In the genomic region with DNA sequence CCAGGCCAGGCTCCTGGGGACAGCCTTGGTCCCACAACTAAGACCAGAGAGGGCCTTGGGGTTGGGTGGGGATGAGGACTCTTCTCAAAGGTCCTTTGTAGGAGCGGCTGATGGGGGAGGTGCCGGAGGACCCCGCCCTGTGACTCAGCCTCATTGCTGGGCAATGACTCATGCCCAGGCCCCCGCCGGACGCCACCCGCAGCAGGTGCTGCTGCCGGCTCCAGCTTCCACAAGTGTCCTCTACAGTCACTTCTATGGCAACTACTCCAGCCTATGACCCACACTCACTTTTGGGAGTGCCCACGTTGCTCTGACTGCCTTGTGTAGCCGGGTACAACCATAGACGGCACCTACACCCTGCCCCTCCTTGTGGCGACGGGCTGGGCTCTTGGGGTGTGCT, we compare ENCODE assay signal across 8 mouse cellular contexts. TPM values are rescaled to one million over a fixed set of nuclear protein-coding genes. Genes with fewer than 3 reads are reported as not detected.
DNase-seq lines count a peak whose midpoint lies in the region; ATAC-seq and TF ChIP-seq lines count a peak whose summit lies in the region.

No protein-coding gene starts in this region.

- peak; percentile 76 for DNase-seq in layer of hippocampus, adult 9-11 months
- DNase-seq in layer of hippocampus, adult 8-10 months (ENCODE audit: low spot score in 2 of 2) = no peak
- peak; percentile 50 for DNase-seq in brain, embryonic 14.5 days (ENCODE audit: low read depth)
- peak; percentile 65 to 76 for DNase-seq in gastrocnemius, postnatal 4 days (ENCODE audit: low spot score in 2 of 2)
- peak; percentile 73 for DNase-seq in liver, postnatal 0 days
- DNase-seq in thymus, postnatal 25 days = no peak

- peaks cover 17% of the 10 kb centered on the region for H3K4me1 ChIP-seq in intestine, embryonic 15.5 days (replicated peaks)
- H3K4me1 ChIP-seq in liver, postnatal 0 days (ENCODE audit: insufficient read depth) = peaks cover 19% of the 10 kb centered on the region
- peaks cover 19% of the 10 kb centered on the region for H3K4me1 ChIP-seq in neural tube, embryonic 12.5 days

- H3K9ac ChIP-seq in intestine, embryonic 15.5 days = peak overlapping the region; percentile 36
- peak overlapping the region; percentile 61 for H3K9ac ChIP-seq in liver, postnatal 0 days (replicated peaks)
- H3K9ac ChIP-seq in neural tube, embryonic 12.5 days = no peak overlapping the region

- WGBS in intestine, embryonic 15.5 days = 26% methylated on average over 13 of the region's 13 CpGs
- 30% methylated on average over 13 of the region's 13 CpGs for WGBS in liver, postnatal 0 days (ENCODE audit: insufficient replicate concordance)
- 32% methylated on average over 13 of the region's 13 CpGs for whole genome bisulfite sequencing in neural tube, embryonic 12.5 days

- TF ChIP-seq CTCF in brain, embryonic 14.5 days (IDR thresholded peaks at IDR 0.05; ENCODE audit: borderline replicate concordance, extremely low read depth, insufficient read depth, insufficient read length) = no peak
- no peak for TF ChIP-seq CTCF in liver, postnatal 0 days (IDR thresholded peaks at IDR 0.05; ENCODE audit: low read depth)

- H3K4me2 ChIP-seq in intestine, embryonic 15.5 days (replicated peaks) = peak overlapping the region; percentile 65
- peak overlapping the region; percentile 74 for H3K4me2 ChIP-seq in liver, postnatal 0 days (ENCODE audit: low read depth, low read length)
- peak overlapping the region; percentile 49 for H3K4me2 ChIP-seq in neural tube, embryonic 12.5 days (replicated peaks)

- peak; percentile 88 for ATAC-seq in intestine, embryonic 15.5 days
- peak; percentile 75 for ATAC-seq in liver, postnatal 0 days
- ATAC-seq in neural tube, embryonic 12.5 days (ENCODE audit: low FRiP score, low read depth) = peak; percentile 48

- H3K27ac ChIP-seq in intestine, embryonic 15.5 days = peak overlapping the region; percentile 86
- H3K27ac ChIP-seq in liver, postnatal 0 days (ENCODE audit: low read depth) = peak overlapping the region; percentile 83
- no peak overlapping the region for H3K27ac ChIP-seq in neural tube, embryonic 12.5 days

- no peaks in the 10 kb centered on the region for H3K27me3 ChIP-seq in intestine, embryonic 15.5 days (replicated peaks)
- no peaks in the 10 kb centered on the region for H3K27me3 ChIP-seq in liver, postnatal 0 days (ENCODE audit: insufficient read depth, low read length)
- 0 out of 2 replicates have a peak, but pooled peaks cover 4% of the 10 kb centered on the region for H3K27me3 ChIP-seq in neural tube, embryonic 12.5 days (replicated peaks)

- H3K9me3 ChIP-seq in intestine, embryonic 15.5 days = no peaks in the 10 kb centered on the region
- H3K9me3 ChIP-seq in liver, postnatal 0 days (ENCODE audit: low read length) = no peaks in the 10 kb centered on the region
- no peaks in the 10 kb centered on the region for H3K9me3 ChIP-seq in neural tube, embryonic 12.5 days

- no peak for TF ChIP-seq POLR2A in brain, embryonic 14.5 days (IDR thresholded peaks at IDR 0.05; ENCODE audit: borderline replicate concordance, extremely low read depth, insufficient read depth, insufficient read length, poor library complexity, severe bottlenecking)

- H3K4me3 ChIP-seq in intestine, embryonic 15.5 days (replicated peaks) = peak overlapping the region; percentile 23
- H3K4me3 ChIP-seq in liver, postnatal 0 days (ENCODE audit: low read depth, low read length) = peak overlapping the region; percentile 32
- H3K4me3 ChIP-seq in neural tube, embryonic 12.5 days = no peak overlapping the region

- TF ChIP-seq EP300 in liver, postnatal 0 days (IDR thresholded peaks at IDR 0.05; ENCODE audit: low read depth) = no peak

- H3K36me3 ChIP-seq in intestine, embryonic 15.5 days = no peaks in the 10 kb centered on the region
- no peaks in the 10 kb centered on the region for H3K36me3 ChIP-seq in liver, postnatal 0 days (replicated peaks; ENCODE audit: insufficient read depth, low read length)
- no peaks in the 10 kb centered on the region for H3K36me3 ChIP-seq in neural tube, embryonic 12.5 days

RNA-seq across cellular contexts. Expression of a gene that starts 7.0 kb away (rescaled TPM):
- 1 to 10 TPM; 1.0 to 3.7 (median 2.8) TPM for total RNA-seq in layer of hippocampus, adult 8-10 months (2022)
- polyA plus RNA-seq in brain, embryonic 14.5 days (2012; rRNA removed) = 5.3 and 7.5 TPM in 2 replicates
- total RNA-seq in gastrocnemius, postnatal 4 days (2021) = 1 to 10 TPM; 2.5 to 3.3 TPM
- 2.5 and 2.9 TPM in 2 replicates for polyA plus RNA-seq in intestine, embryonic 15.5 days (2015; fragmentation: Nextera tagmentation; extraction: Ambion mirVana)
- 0.34 and 0.79 TPM in 2 replicates for polyA plus RNA-seq in liver, postnatal 0 days (2015; fragmentation: Nextera tagmentation; extraction: Ambion mirVana)
- polyA plus RNA-seq in neural tube, embryonic 12.5 days (2016; fragmentation: Nextera tagmentation; extraction: Ambion mirVana) = 5.3 and 6.3 TPM in 2 replicates

RNA-seq across cellular contexts. Expression of a gene that starts 44.2 kb away (rescaled TPM):
- total RNA-seq in layer of hippocampus, adult 8-10 months (2022) = 1 to 10 TPM; 2.1 to 3.5 (median 2.6) TPM
- polyA plus RNA-seq in brain, embryonic 14.5 days (2012; rRNA removed) = 2.1 and 2.7 TPM in 2 replicates
- total RNA-seq in gastrocnemius, postnatal 4 days (2021) = 1 to 10 TPM; 1.4 to 1.9 TPM
- polyA plus RNA-seq in intestine, embryonic 15.5 days (2015; fragmentation: Nextera tagmentation; extraction: Ambion mirVana) = 0.65 and 0.93 TPM in 2 replicates
- polyA plus RNA-seq in liver, postnatal 0 days (2015; fragmentation: Nextera tagmentation; extraction: Ambion mirVana) = 0.24 and 0.29 TPM in 2 replicates
- polyA plus RNA-seq in neural tube, embryonic 12.5 days (2016; fragmentation: Nextera tagmentation; extraction: Ambion mirVana) = 1.9 and 2.0 TPM in 2 replicates

RNA-seq across cellular contexts. Expression of a gene that starts 44.3 kb away (rescaled TPM):
- total RNA-seq in layer of hippocampus, adult 8-10 months (2022) = 10 to 100 TPM; 54.1 to 61.7 (median 57.8) TPM
- polyA plus RNA-seq in brain, embryonic 14.5 days (2012; rRNA removed) = 44.9 and 47.9 TPM in 2 replicates
- total RNA-seq in gastrocnemius, postnatal 4 days (2021) = 10 to 100 TPM; 18.2 to 21.8 TPM
- 20.7 and 21.7 TPM in 2 replicates for polyA plus RNA-seq in intestine, embryonic 15.5 days (2015; fragmentation: Nextera tagmentation; extraction: Ambion mirVana)
- 4.4 and 4.5 TPM in 2 replicates for polyA plus RNA-seq in liver, postnatal 0 days (2015; fragmentation: Nextera tagmentation; extraction: Ambion mirVana)
- 16.9 and 18.0 TPM in 2 replicates for polyA plus RNA-seq in neural tube, embryonic 12.5 days (2016; fragmentation: Nextera tagmentation; extraction: Ambion mirVana)

RNA-seq across cellular contexts. Expression of a gene that starts 44.8 kb away (rescaled TPM):
- total RNA-seq in layer of hippocampus, adult 8-10 months (2022) = 10 to 100 TPM; 15.1 to 17.6 (median 16.6) TPM
- 63.1 and 67.1 TPM in 2 replicates for polyA plus RNA-seq in brain, embryonic 14.5 days (2012; rRNA removed)
- 1 to 10 TPM; 9.5 to 9.8 TPM for total RNA-seq in gastrocnemius, postnatal 4 days (2021)
- polyA plus RNA-seq in intestine, embryonic 15.5 days (2015; fragmentation: Nextera tagmentation; extraction: Ambion mirVana) = 9.0 TPM in 2 replicates
- polyA plus RNA-seq in liver, postnatal 0 days (2015; fragmentation: Nextera tagmentation; extraction: Ambion mirVana) = 1.4 and 1.6 TPM in 2 replicates
- 52.8 and 57.9 TPM in 2 replicates for polyA plus RNA-seq in neural tube, embryonic 12.5 days (2016; fragmentation: Nextera tagmentation; extraction: Ambion mirVana)

RNA-seq across cellular contexts. Expression of a gene that starts 57.5 kb away (rescaled TPM):
- total RNA-seq in layer of hippocampus, adult 8-10 months (2022) = 100 to 1,000 TPM in 2 of 4 experiments, 10 to 100 TPM in 2; 94.5 to 137 (median 106) TPM
- polyA plus RNA-seq in brain, embryonic 14.5 days (2012; rRNA removed) = 165 and 185 TPM in 2 replicates
- 100 to 1,000 TPM; 197 to 218 TPM for total RNA-seq in gastrocnemius, postnatal 4 days (2021)
- polyA plus RNA-seq in intestine, embryonic 15.5 days (2015; fragmentation: Nextera tagmentation; extraction: Ambion mirVana) = 292 and 312 TPM in 2 replicates
- polyA plus RNA-seq in liver, postnatal 0 days (2015; fragmentation: Nextera tagmentation; extraction: Ambion mirVana) = 189 and 201 TPM in 2 replicates
- polyA plus RNA-seq in neural tube, embryonic 12.5 days (2016; fragmentation: Nextera tagmentation; extraction: Ambion mirVana) = 256 and 282 TPM in 2 replicates

Comparison
In these comparisons a context has a peak if more than half of its experiments do, and no peak if none do; other contexts are left out.
1. DNase-seq: peak in layer of hippocampus, adult 9-11 months (single experiment), brain, embryonic 14.5 days (single experiment), gastrocnemius, postnatal 4 days (2 of 2) and liver, postnatal 0 days (single experiment); none in layer of hippocampus, adult 8-10 months (0 of 2) and thymus, postnatal 25 days (single experiment).
2. Peak in every context shown above with its lines, with median percentiles within 50 percentile points of each other: ATAC-seq and H3K4me2 ChIP-seq.